ENCODE assay signal across 8 mouse cellular contexts in genomic region chr4:44905651-44906271, GRCm38 (mm10).
DNase-seq lines count a peak whose midpoint lies in the region; ATAC-seq lines count a peak whose summit lies in the region.

No protein-coding gene starts in this region.

- intact Hi-C loops in heart, postnatal 36 days (cut with DNase I) = loop anchor here (5.0 kb wide), 1 partner anchor 148 kb away; the partner anchor contains the start of gene Zcchc7

- ATAC-seq in heart, embryonic 12.5 days (ENCODE audit: insufficient number of reproducible peaks, low FRiP score) = no peak
- ATAC-seq in hindbrain, embryonic 12.5 days (ENCODE audit: low FRiP score) = peak; percentile 87
- 0 out of 2 replicates have a peak, but pooled peaks have one; percentile 17 for ATAC-seq in neural tube, embryonic 12.5 days (ENCODE audit: low FRiP score, low read depth)

- H3K4me1 ChIP-seq in heart, embryonic 12.5 days (replicated peaks) = peaks cover 11% of the 10 kb centered on the region
- peaks cover 12% of the 10 kb centered on the region for H3K4me1 ChIP-seq in hindbrain, embryonic 12.5 days
- peaks cover 10% of the 10 kb centered on the region for H3K4me1 ChIP-seq in neural tube, embryonic 12.5 days

- no peaks in the 10 kb centered on the region for H3K27me3 ChIP-seq in heart, embryonic 12.5 days (replicated peaks)
- no peaks in the 10 kb centered on the region for H3K27me3 ChIP-seq in hindbrain, embryonic 12.5 days
- H3K27me3 ChIP-seq in neural tube, embryonic 12.5 days (replicated peaks) = no peaks in the 10 kb centered on the region

- no peak overlapping the region for H3K9ac ChIP-seq in heart, embryonic 12.5 days
- 0 out of 2 replicates have a peak overlapping the region, but pooled peaks have one; percentile 2 for H3K9ac ChIP-seq in hindbrain, embryonic 12.5 days
- H3K9ac ChIP-seq in neural tube, embryonic 12.5 days = no peak overlapping the region

- no peak overlapping the region for H3K4me3 ChIP-seq in heart, embryonic 12.5 days
- no peak overlapping the region for H3K4me3 ChIP-seq in hindbrain, embryonic 12.5 days
- no peak overlapping the region for H3K4me3 ChIP-seq in neural tube, embryonic 12.5 days

- no peaks in the 10 kb centered on the region for H3K9me3 ChIP-seq in heart, embryonic 12.5 days (replicated peaks)
- no peaks in the 10 kb centered on the region for H3K9me3 ChIP-seq in hindbrain, embryonic 12.5 days (replicated peaks)
- no peaks in the 10 kb centered on the region for H3K9me3 ChIP-seq in neural tube, embryonic 12.5 days

- no peak for DNase-seq in heart, postnatal 36 days
- DNase-seq in cerebellum, adult 8-10 months = peak; percentile 29
- DNase-seq in thymus, postnatal 25 days = no peak
- no peak for DNase-seq in right cerebral cortex, adult 18-20 months
- DNase-seq in thymus, postnatal 10 days (ENCODE audit: low spot score in 2 of 2) = no peak

- H3K27ac ChIP-seq in heart, embryonic 12.5 days (ENCODE audit: poor library complexity, severe bottlenecking) = no peak overlapping the region
- H3K27ac ChIP-seq in hindbrain, embryonic 12.5 days = peak overlapping the region; percentile 76
- H3K27ac ChIP-seq in neural tube, embryonic 12.5 days = no peak overlapping the region; the same call in 1 of the 2 replicates

- peaks cover 4% of the 10 kb centered on the region; the same call in 1 of the 2 replicates for H3K36me3 ChIP-seq in heart, embryonic 12.5 days
- no peaks in the 10 kb centered on the region for H3K36me3 ChIP-seq in hindbrain, embryonic 12.5 days
- no peaks in the 10 kb centered on the region for H3K36me3 ChIP-seq in neural tube, embryonic 12.5 days

- peak overlapping the region; percentile 38 for H3K4me2 ChIP-seq in heart, embryonic 12.5 days
- H3K4me2 ChIP-seq in hindbrain, embryonic 12.5 days (replicated peaks) = peak overlapping the region; percentile 13; the same call in 1 of the 2 replicates
- H3K4me2 ChIP-seq in neural tube, embryonic 12.5 days (replicated peaks) = no peak overlapping the region

- WGBS in heart, embryonic 12.5 days = 38% methylated on average over 11 of the region's 11 CpGs
- WGBS in hindbrain, embryonic 12.5 days = 9% methylated on average over 11 of the region's 11 CpGs
- 19% methylated on average over 11 of the region's 11 CpGs for WGBS in neural tube, embryonic 12.5 days
